Mouse (Mus musculus): ENCODE measurements at regions not wholly inside any gene's neighbourhood (a gene's known extent, or its start where the extent isn't known, plus 50 kb on each side); places are given as distances from the start of the nearest gene placed in this dataset.

DNA sequence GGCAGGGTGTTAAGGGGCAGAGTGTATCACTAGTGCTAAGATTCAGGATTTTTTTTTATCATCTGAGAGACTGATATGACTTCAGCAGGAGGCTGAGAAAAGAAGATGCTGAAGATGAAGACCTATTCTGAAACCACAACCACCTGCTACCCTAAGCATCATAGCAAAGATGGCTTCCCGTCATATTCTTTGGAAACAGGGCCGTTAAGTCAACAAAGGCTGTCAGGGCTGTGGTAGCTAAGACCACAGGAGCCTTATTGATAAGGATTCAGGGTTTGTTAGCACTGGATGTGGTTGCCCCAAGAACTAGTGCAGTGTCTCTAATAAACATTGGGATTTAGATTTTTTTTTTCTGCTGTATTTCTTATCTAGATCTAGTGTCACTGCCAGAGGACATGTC lies 56.7 kb upstream of the Rasgrp1 start:
- H3K4me2 ChIP-seq: no peak overlapping the region
- H3K4me1 ChIP-seq (replicated peaks): no peaks in the 10 kb centered on the region
- 50% methylated on average over 2 of the region's 2 CpGs for WGBS (ENCODE audit: insufficient replicate concordance)
- no peaks in the 10 kb centered on the region for H3K9me3 ChIP-seq (replicated peaks)
- ATAC-seq (ENCODE audit: low read depth) (no peak), DNase-seq (no peak)
- H3K4me3 ChIP-seq (replicated peaks): no peak overlapping the region
- no peak overlapping the region for H3K27ac ChIP-seq
- H3K27me3 ChIP-seq: no peaks in the 10 kb centered on the region
- no peak overlapping the region for H3K9ac ChIP-seq
- H3K36me3 ChIP-seq: no peaks in the 10 kb centered on the region

DNA sequence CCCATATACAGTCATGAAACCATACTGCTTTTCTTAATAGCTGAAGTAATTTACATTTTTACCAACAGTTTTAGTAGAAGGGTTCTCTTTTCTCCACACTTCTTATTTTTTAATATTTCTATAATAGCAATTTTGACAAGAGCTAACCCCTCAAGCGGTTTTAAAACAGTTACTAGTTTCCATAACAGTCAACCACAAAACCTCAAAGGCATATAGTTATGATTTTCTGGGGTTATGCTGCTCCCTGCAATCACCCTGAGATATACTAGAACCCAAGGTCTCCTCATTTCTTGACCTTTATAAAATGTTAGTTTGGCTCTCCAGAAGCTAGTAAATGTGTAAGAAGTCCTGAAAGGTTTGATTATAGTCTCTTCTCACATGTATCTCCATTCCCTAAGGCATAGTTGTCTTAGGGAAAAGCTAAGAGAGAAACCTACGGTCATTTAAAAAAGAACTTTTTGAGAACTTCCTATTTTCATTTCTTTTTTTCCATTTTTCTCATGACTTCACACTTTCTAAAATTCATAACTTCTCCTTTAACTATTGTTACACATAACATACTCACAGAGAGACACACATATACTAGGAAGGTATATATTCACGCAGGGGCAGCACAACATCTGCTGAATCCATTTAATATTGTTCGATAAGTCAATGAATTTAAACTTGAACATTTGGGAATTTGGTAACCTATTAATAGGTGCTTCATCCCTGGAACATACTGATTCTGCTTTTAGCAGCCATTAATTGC lies 60.8 kb upstream of the Rasgrp1 start:
- H3K9me3 ChIP-seq (replicated peaks): no peaks in the 10 kb centered on the region
- H3K4me2 ChIP-seq: no peak overlapping the region
- H3K9ac ChIP-seq: no peak overlapping the region
- H3K4me3 ChIP-seq (replicated peaks): no peak overlapping the region
- H3K27ac ChIP-seq: no peak overlapping the region
- H3K4me1 ChIP-seq (replicated peaks): no peaks in the 10 kb centered on the region
- DNase-seq (no peak), ATAC-seq (ENCODE audit: low read depth) (no peak)
- H3K36me3 ChIP-seq: no peaks in the 10 kb centered on the region
- H3K27me3 ChIP-seq: no peaks in the 10 kb centered on the region
- WGBS (ENCODE audit: insufficient replicate concordance): 60% methylated on average over 4 of the region's 4 CpGs

DNA sequence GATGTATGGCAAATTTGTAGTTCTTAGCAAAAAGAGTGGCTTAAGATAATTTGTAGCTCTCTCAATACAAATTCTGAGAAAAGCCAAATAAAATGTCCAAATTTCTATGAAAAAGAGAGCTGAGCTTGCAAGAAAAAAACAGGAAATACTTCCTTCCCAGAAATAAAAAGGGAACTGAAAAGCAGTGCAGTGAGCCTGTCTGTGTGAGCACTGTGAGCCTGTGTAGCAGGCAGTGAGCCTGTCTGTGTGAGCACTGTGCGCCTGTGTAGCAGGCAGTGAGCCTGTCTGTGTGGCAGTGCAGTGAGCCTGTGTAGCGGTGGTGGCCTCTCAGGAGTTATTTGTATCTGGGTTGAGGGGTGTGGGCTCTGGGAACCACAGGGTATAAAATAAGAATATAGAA lies 62.7 kb upstream of the Rasgrp1 start:
- Histone ChIP-seq H3K9me3 (replicated peaks) (no peaks in the 10 kb centered on the region), H3K9ac (no peak overlapping the region), H3K4me1 (replicated peaks) (no peaks in the 10 kb centered on the region), H3K4me3 (replicated peaks) (no peak overlapping the region), H3K4me2 (no peak overlapping the region), H3K27ac (no peak overlapping the region), H3K27me3 (no peaks in the 10 kb centered on the region), H3K36me3 (no peaks in the 10 kb centered on the region)
- 32% methylated on average over 2 of the region's 2 CpGs for WGBS (ENCODE audit: insufficient replicate concordance)
- ATAC-seq (ENCODE audit: low read depth): no peak
- no peak for DNase-seq

DNA sequence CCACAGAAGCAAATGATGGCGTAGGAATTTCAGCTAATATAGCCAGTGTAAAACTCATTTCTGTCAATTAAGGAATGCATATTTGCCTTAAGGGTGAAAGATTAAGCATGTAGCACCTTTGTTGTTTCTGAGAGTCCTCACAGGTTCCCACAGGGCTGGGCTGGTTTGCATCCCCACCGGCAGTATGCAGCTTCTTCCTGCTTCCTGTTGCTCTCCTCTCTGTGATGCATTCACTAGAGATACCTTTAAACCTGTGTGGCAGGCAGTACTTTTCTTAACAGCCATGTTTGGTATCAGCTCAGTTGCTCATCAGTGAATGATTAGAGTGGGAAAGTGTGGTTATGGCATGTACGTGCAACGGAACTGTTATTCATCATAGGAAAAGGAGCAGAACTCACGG lies 65.4 kb upstream of the Rasgrp1 start:
- no peak for ATAC-seq (ENCODE audit: low read depth)
- no peaks in the 10 kb centered on the region for H3K4me1 ChIP-seq (replicated peaks)
- no peak overlapping the region for H3K4me2 ChIP-seq
- DNase-seq: no peak
- H3K9me3 ChIP-seq (replicated peaks): no peaks in the 10 kb centered on the region
- H3K36me3 ChIP-seq: no peaks in the 10 kb centered on the region
- no peak overlapping the region for H3K4me3 ChIP-seq (replicated peaks)
- no peak overlapping the region for H3K9ac ChIP-seq
- WGBS (ENCODE audit: insufficient replicate concordance): 56% methylated on average over 5 of the region's 5 CpGs
- no peaks in the 10 kb centered on the region for H3K27me3 ChIP-seq
- no peak overlapping the region for H3K27ac ChIP-seq

DNA sequence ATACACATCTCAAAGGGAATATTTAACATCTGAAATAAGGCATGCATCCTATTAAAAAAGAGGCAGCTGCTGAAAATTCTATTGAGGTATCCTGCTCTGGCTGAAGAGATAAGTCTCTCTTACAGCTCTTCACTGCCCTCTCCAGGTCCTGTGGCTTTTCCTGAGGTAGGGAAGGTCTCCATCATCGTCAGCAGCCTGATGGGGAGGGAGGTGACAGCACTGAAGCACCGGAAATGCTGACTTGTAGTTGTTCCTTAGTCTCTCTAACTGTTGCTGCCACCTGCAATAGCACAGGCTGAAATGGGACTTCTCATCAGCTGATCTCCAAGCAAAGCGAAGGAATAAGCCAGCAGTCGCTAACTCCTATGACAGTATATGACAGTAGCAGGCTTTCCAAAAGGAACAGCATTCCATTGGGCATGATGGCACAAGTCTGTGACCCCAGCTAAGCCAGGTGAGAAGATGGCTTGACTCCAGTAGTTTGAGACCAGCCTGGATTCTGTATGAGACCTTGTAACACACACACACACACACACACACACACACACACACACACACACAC lies 69.3 kb upstream of the Rasgrp1 start:
- no peak for DNase-seq
- H3K4me3 ChIP-seq (replicated peaks): no peak overlapping the region
- no peaks in the 10 kb centered on the region for H3K27me3 ChIP-seq
- H3K9me3 ChIP-seq (replicated peaks): no peaks in the 10 kb centered on the region
- no peak overlapping the region for H3K4me2 ChIP-seq
- no peak overlapping the region for H3K9ac ChIP-seq
- H3K4me1 ChIP-seq (replicated peaks): no peaks in the 10 kb centered on the region
- no peak for ATAC-seq (ENCODE audit: low read depth)
- H3K27ac ChIP-seq: no peak overlapping the region
- no peaks in the 10 kb centered on the region for H3K36me3 ChIP-seq
- WGBS (ENCODE audit: insufficient replicate concordance): 29% methylated on average over 4 of the region's 4 CpGs

DNA sequence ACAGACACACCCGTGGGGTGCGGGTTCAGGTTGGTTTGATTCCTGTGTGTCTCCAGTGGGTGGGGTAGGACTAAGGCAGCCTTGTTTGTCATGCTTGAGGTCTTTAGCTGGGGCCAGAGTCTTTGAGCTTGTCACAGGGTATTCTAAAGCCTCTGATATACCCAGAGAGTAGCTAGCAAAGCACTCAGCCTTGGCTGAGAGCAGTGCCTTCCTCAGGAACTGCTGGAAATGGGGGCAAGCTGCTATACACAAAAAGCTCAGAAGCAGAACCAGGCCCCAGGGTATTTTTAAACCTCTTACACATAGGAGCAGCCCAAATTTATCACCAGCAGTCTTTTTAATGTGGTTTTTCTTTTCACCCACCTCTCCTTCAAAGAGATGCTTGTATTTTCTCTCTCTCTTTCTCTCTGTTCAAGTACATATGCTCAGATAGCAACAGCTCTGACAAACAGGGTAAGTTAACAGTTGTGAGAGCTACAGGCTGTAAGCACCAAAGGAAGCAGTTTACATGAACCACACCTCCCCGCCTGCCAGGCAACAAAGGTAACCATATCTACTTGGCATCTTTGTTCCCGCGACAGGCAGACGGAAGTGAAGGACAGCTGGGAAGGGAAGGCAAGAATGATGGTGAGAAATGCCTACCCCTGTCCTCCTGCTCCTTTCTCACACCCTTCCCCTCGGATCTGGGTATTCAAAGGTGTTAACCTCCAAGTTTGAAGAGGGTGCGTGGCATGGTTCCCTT lies 74.6 kb upstream of the Rasgrp1 start:
- DNase-seq (no peak), ATAC-seq (ENCODE audit: low read depth) (no peak)
- no peak overlapping the region for H3K9ac ChIP-seq
- no peaks in the 10 kb centered on the region for H3K4me1 ChIP-seq (replicated peaks)
- H3K9me3 ChIP-seq (replicated peaks): no peaks in the 10 kb centered on the region
- H3K27ac ChIP-seq: no peak overlapping the region
- H3K36me3 ChIP-seq: no peaks in the 10 kb centered on the region
- H3K4me3 ChIP-seq (replicated peaks): no peak overlapping the region
- 61% methylated on average over 8 of the region's 8 CpGs for WGBS (ENCODE audit: insufficient replicate concordance)
- no peak overlapping the region for H3K4me2 ChIP-seq
- no peaks in the 10 kb centered on the region for H3K27me3 ChIP-seq

DNA sequence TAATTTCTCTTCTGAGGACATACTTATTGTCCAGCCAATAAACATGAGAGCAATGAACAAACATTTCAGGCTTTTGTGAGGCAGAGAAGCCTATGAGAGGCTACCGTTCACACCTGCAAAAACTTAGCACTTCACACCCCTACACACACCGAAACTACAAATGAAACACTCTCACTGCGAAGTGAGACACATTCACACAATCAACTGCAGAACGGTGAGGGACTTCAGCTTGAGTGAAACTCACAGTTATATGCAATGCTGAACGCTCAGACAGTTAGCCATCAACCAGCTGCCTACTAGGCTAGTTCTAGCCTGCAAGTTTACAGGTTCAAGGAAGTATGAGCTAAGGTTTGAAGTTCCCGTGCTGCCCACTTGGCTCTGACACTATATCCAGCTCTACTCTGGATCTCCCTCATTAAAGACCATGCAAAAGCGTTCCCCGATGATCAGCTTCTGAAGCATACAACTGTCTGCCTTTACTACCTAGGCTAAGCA lies 75.4 kb upstream of the Rasgrp1 start:
- H3K27me3 ChIP-seq: no peaks in the 10 kb centered on the region

DNA sequence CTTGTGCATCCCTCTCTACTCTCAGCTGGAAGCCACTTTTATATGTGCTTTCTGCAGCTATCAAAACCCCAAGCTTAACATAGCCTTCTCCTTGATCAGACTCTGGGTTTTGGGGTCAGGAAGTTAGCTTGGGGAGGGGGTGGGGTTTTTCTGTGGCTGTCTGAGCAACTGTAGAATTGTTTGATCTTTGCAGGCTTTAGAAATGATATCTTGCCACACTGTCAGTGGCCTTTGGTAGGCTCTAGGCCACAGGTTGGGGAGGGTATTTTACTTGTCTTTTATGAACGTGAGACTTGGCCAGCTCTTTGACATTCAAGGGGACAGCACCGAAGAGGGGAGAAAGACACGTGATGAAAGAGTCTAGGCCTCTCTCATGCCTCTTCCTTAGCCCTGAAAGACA lies 75.9 kb upstream of the Rasgrp1 start:
- no peaks in the 10 kb centered on the region for H3K27me3 ChIP-seq
- no peak overlapping the region for H3K9ac ChIP-seq
- H3K27ac ChIP-seq: no peak overlapping the region
- no peaks in the 10 kb centered on the region for H3K4me1 ChIP-seq (replicated peaks)
- H3K36me3 ChIP-seq: no peaks in the 10 kb centered on the region
- DNase-seq: no peak
- 47% methylated on average over 3 of the region's 3 CpGs for WGBS (ENCODE audit: insufficient replicate concordance)
- H3K4me3 ChIP-seq (replicated peaks): no peak overlapping the region
- no peak overlapping the region for H3K4me2 ChIP-seq
- no peaks in the 10 kb centered on the region for H3K9me3 ChIP-seq (replicated peaks)
- ATAC-seq (ENCODE audit: low read depth): no peak

More for the DNA sequence above, 75.4 kb upstream of the Rasgrp1 start:
- ATAC-seq (ENCODE audit: low read depth) (no peak), DNase-seq (no peak)
- Histone ChIP-seq H3K36me3 (no peaks in the 10 kb centered on the region), H3K9ac (no peak overlapping the region), H3K4me3 (replicated peaks) (no peak overlapping the region), H3K27ac (no peak overlapping the region), H3K4me1 (replicated peaks) (no peaks in the 10 kb centered on the region), H3K4me2 (no peak overlapping the region), H3K9me3 (replicated peaks) (no peaks in the 10 kb centered on the region)
- 69% methylated on average over 8 of the region's 8 CpGs for WGBS (ENCODE audit: insufficient replicate concordance)

DNA sequence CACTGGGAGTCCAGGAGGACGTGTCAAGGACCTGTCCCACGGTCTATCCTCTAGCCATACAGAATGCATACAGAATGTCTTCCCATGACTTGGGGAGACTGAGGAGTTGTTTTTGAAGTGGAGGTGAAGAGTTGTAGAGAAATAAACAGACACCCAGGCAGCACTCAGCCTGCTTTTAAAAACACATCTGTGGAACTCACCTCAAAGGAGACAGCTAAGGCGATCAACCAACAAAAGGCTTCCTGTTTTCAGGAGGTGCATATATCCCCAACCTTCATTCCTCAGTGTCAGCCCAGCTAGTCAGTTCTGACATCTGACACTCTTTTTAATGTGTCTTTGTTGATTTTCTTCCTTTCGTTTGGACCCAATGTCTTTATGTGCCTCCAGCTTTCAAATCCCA lies 78.6 kb upstream of the Rasgrp1 start:
- H3K36me3 ChIP-seq: no peaks in the 10 kb centered on the region
- H3K27me3 ChIP-seq: no peaks in the 10 kb centered on the region
- no peaks in the 10 kb centered on the region for H3K4me1 ChIP-seq (replicated peaks)
- 48% methylated on average over 4 of the region's 4 CpGs for WGBS (ENCODE audit: insufficient replicate concordance)
- H3K4me2 ChIP-seq: no peak overlapping the region
- no peak for ATAC-seq (ENCODE audit: low read depth)
- no peaks in the 10 kb centered on the region for H3K9me3 ChIP-seq (replicated peaks)
- DNase-seq: no peak
- H3K4me3 ChIP-seq (replicated peaks): no peak overlapping the region
- H3K9ac ChIP-seq: no peak overlapping the region
- H3K27ac ChIP-seq: no peak overlapping the region

DNA sequence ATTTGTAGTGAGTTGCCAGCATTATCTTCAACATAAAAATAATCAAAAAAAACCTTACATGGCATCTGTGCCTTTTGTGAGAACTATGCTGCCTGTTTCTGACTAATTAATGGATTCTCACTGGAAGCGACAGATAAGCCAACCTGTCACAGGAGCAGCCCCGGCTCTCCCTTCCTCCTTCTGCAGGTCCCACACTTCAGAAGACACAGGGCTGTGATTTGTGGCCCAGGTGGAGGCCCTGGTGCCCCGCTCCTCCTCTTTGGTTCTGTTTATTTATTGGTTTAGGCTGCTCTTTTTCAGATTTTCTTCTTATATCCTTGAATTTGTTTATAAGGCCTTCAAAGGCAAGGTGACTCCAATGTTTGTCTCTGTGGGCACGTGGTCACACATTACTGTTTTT lies 80.0 kb upstream of the Rasgrp1 start:
- H3K27me3 ChIP-seq: no peaks in the 10 kb centered on the region
- H3K27ac ChIP-seq: no peak overlapping the region
- no peak overlapping the region for H3K9ac ChIP-seq
- H3K4me1 ChIP-seq (replicated peaks): no peaks in the 10 kb centered on the region
- no peaks in the 10 kb centered on the region for H3K36me3 ChIP-seq
- no peak overlapping the region for H3K4me3 ChIP-seq (replicated peaks)
- no peak overlapping the region for H3K4me2 ChIP-seq
- ATAC-seq (ENCODE audit: low read depth) (no peak), DNase-seq (no peak)
- H3K9me3 ChIP-seq (replicated peaks): no peaks in the 10 kb centered on the region
- 46% methylated on average over 4 of the region's 4 CpGs for WGBS (ENCODE audit: insufficient replicate concordance)

DNA sequence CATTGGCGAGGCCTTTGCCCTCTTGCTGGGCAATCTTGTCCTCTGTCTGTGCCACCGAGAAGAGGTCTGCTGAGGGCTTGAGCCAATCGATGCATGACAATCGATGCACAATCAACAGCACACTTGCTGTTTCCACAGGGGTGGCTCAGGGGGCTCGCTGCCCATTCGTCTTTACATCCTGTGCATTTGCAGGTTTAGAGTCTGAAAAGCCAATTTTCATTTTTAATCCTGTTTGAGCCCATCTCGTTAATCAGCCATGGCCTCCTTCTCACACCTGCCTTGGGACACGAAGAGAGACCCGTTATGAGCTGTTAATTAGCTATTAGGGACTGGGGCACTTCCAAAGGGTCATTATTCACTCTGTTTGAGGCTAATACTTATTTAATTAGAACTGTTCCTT lies 86.4 kb upstream of the Rasgrp1 start:
- no peak overlapping the region for H3K4me2 ChIP-seq
- H3K4me1 ChIP-seq (replicated peaks): no peaks in the 10 kb centered on the region
- H3K9ac ChIP-seq: no peak overlapping the region
- DNase-seq (no peak), ATAC-seq (ENCODE audit: low read depth) (no peak)
- no peaks in the 10 kb centered on the region for H3K9me3 ChIP-seq (replicated peaks)
- no peaks in the 10 kb centered on the region for H3K36me3 ChIP-seq
- no peak overlapping the region for H3K27ac ChIP-seq
- WGBS (ENCODE audit: insufficient replicate concordance): 53% methylated on average over 9 of the region's 9 CpGs
- no peak overlapping the region for H3K4me3 ChIP-seq (replicated peaks)
- H3K27me3 ChIP-seq: no peaks in the 10 kb centered on the region
